Mouse (Mus musculus): ENCODE results near the gene Tbc1d9.

Gene Tbc1d9

GRCm38 (mm10) chr8:83177317-83178195 is 12.4 kb downstream of the Tbc1d9 start:
- DNase-seq (ENCODE audit: low read depth in 2 of 2, low spot score in 2 of 2), result no peak

- DNase-seq (ENCODE audit: low read depth in 2 of 2, low spot score in 2 of 2), result no peak
Observed at GRCm38 (mm10) chr8:83178228-83178742, 13.1 kb downstream of the Tbc1d9 start.

- DNase-seq (ENCODE audit: low read depth in 2 of 2, low spot score in 2 of 2), result no peak
Observed at GRCm38 (mm10) chr8:83181851-83182482, 16.8 kb downstream of the Tbc1d9 start.

GRCm38 (mm10) chr8:83182784-83183183 is 17.6 kb downstream of the Tbc1d9 start:
- no peak for DNase-seq (ENCODE audit: low read depth in 2 of 2, low spot score in 2 of 2)

- no peak for DNase-seq (ENCODE audit: low read depth in 2 of 2, low spot score in 2 of 2)
Observed at GRCm38 (mm10) chr8:83186376-83186775, 21.2 kb downstream of the Tbc1d9 start.

- DNase-seq (ENCODE audit: low read depth in 2 of 2, low spot score in 2 of 2), result no peak
Observed at GRCm38 (mm10) chr8:83187363-83187962, 22.3 kb downstream of the Tbc1d9 start.

- no peak for DNase-seq (ENCODE audit: low read depth in 2 of 2, low spot score in 2 of 2)
Observed at GRCm38 (mm10) chr8:83189538-83190095, 24.5 kb downstream of the Tbc1d9 start.

- DNase-seq (ENCODE audit: low read depth in 2 of 2, low spot score in 2 of 2), result no peak
Observed at GRCm38 (mm10) chr8:83196088-83196487, 30.9 kb downstream of the Tbc1d9 start.

- DNase-seq (ENCODE audit: low read depth in 2 of 2, low spot score in 2 of 2), result no peak
Observed at GRCm38 (mm10) chr8:83199715-83200114, 34.6 kb downstream of the Tbc1d9 start.

- no peak for DNase-seq (ENCODE audit: low read depth in 2 of 2, low spot score in 2 of 2)
Observed at GRCm38 (mm10) chr8:83200191-83201177, 35.3 kb downstream of the Tbc1d9 start.

GRCm38 (mm10) chr8:83202946-83203345 is 37.8 kb downstream of the Tbc1d9 start:
- no peak for DNase-seq (ENCODE audit: low read depth in 2 of 2, low spot score in 2 of 2)

GRCm38 (mm10) chr8:83205907-83206306 is 40.8 kb downstream of the Tbc1d9 start:
- DNase-seq (ENCODE audit: low read depth in 2 of 2, low spot score in 2 of 2), result no peak

GRCm38 (mm10) chr8:83209581-83209980 is 44.4 kb downstream of the Tbc1d9 start:
- DNase-seq (ENCODE audit: low read depth in 2 of 2, low spot score in 2 of 2), result no peak

- DNase-seq (ENCODE audit: low read depth in 2 of 2, low spot score in 2 of 2), result no peak
Observed at GRCm38 (mm10) chr8:83210676-83211075, 45.5 kb downstream of the Tbc1d9 start.

GRCm38 (mm10) chr8:83215065-83215464 is 49.9 kb downstream of the Tbc1d9 start:
- no peak for DNase-seq (ENCODE audit: low read depth in 2 of 2, low spot score in 2 of 2)

GRCm38 (mm10) chr8:83216520-83216919 is 51.4 kb downstream of the Tbc1d9 start:
- no peak for DNase-seq (ENCODE audit: low read depth in 2 of 2, low spot score in 2 of 2)

- DNase-seq (ENCODE audit: low read depth in 2 of 2, low spot score in 2 of 2), result no peak
Observed at GRCm38 (mm10) chr8:83217196-83217595, 52.0 kb downstream of the Tbc1d9 start.

- no peak for DNase-seq (ENCODE audit: low read depth in 2 of 2, low spot score in 2 of 2)
Observed at GRCm38 (mm10) chr8:83217891-83218290, 52.7 kb downstream of the Tbc1d9 start.

- no peak for DNase-seq (ENCODE audit: low read depth in 2 of 2, low spot score in 2 of 2)
Observed at GRCm38 (mm10) chr8:83219392-83219791, 54.2 kb downstream of the Tbc1d9 start.

- DNase-seq (ENCODE audit: low read depth in 2 of 2, low spot score in 2 of 2), result no peak
Observed at GRCm38 (mm10) chr8:83220746-83221145, 55.6 kb downstream of the Tbc1d9 start.

All from CD8-positive naive resting alpha-beta T cell, adult 2 months (primary cell).